Mouse (Mus musculus): ENCODE measurements around the gene Bcas3. TPM values are rescaled to one million over a fixed set of nuclear protein-coding genes. Genes with fewer than 3 reads are reported as not detected.
"Not testable (repeated sequence)": the region's sequence is repeated elsewhere in the genome, so short reads cannot be mapped to it uniquely, and the experiment has no call there.

Gene Bcas3
- total RNA-seq, 2 experiments from 2014 or later = 40.9 to 45.4 TPM

DNA sequence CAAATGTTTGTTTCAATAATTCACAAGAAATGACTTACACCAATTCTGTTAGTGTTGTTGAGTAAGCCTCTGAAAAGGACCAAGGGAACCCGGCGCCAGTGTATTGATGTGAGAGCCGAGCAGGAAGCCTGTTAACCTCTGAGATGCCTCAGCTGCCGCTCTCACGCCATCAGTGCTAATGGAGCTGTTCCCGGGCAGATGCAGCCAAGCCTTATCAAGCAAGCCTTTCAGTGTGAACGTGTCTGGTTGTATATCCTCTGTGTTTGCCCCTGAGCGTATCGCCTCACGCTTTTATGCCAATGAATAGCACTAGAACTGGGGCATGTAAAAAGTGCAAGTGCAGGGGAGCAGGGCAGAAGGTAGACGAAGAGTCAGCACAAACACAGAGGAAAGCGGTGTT lies 121.4 kb downstream of the Bcas3 start:
- no peak for DNase-seq (ENCODE audit: low spot score in 2 of 2)

DNA sequence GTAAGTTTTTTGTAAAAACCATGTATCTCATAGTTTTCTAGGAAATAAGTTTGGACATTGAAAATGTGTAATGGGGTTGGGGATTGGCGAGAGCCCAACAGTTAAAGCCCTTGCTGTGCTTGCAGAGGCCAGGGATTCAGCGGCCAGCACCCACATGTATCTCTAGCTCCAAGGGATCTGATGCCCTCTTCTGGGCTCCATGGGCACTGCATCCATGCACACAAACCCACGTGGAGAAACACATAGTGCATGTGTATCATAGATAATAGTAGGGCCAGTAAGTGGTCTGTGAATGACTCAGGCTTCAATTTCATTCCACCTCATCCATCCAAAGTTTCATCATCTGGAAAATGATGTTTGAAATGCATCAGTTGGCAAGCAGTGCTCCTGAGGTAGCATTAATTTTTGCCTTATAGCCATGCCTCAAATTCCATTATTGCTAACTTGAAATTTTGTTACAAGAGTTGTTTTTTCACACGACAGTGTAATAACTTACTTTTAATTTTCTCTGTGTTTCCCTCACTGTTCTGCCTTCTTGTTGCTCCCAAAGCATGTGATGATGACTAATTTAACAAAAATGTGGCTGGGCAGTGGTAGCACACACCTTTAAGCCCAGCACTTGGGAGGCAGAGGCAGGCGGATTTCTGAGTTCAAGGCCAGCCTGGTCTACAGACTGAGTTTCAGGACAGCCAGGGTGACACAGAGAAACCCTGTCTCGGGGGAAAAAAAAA lies 129.9 kb downstream of the Bcas3 start:
- DNase-seq (ENCODE audit: low spot score in 2 of 2) = peak in 1 of 2 experiments; percentile 30

DNA sequence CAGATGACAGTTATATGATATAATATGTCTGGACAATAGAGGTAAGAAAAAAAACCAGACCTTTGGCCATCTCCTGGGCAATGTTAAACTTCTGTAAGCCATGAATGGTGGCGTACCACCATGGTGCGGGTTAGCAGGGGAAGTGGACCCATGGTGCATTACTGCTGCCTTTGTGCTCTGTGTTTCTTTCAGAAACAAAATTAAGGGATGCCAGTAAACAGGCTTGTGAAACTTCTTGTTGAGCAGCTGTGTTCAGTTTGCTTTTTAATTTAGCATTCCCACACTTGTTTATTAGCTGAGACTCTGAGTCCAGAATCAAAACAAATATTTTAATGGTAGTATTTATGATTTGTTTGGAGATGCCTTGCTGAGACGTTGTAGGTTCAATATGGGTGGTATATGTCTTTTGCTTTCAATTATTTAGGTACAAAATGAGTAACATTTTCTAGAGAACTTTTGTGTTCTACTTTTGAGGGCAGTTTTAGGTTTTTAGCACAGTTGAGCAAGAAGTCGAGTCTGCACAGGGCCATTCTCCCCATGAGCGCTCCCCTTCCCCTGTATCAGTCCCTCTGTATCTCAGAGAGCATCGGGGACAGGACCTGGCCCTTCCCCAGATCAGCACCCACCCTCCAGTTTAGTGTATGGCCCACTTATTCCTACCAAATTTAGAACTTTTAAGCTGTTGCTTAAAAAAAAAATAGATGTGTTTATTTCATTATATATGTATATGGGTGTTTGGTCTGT lies 132.4 kb downstream of the Bcas3 start:
- no peak for DNase-seq (ENCODE audit: low spot score in 2 of 2)

GRCm38 (mm10) chr11:85487501-85487900 lies 134.5 kb downstream of the Bcas3 start:
- DNase-seq (ENCODE audit: low spot score in 2 of 2) = no peak

GRCm38 (mm10) chr11:85492231-85492630 lies 139.3 kb downstream of the Bcas3 start:
- DNase-seq (ENCODE audit: low spot score in 2 of 2) = peak; percentile 4 to 32

DNA sequence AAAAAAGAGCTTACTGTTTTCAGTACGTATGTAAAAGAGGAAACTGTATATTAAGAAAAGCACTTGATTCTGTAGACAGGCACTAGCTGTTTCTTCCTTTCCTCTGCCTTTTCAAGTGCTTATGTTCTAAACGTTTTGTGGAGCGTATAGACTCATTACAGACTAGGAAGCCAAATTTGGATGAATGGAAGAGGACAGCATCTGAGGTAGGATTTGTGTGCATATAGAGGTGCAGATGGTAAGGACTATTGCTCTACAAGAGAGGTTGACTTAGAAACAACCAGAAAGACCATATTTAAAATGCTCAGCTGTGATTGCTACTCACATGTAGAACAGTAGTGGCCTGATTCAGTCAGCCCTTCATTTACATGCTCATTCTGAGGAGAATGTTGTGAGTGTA lies 139.7 kb downstream of the Bcas3 start:
- DNase-seq (ENCODE audit: low spot score in 2 of 2) = no peak

DNA sequence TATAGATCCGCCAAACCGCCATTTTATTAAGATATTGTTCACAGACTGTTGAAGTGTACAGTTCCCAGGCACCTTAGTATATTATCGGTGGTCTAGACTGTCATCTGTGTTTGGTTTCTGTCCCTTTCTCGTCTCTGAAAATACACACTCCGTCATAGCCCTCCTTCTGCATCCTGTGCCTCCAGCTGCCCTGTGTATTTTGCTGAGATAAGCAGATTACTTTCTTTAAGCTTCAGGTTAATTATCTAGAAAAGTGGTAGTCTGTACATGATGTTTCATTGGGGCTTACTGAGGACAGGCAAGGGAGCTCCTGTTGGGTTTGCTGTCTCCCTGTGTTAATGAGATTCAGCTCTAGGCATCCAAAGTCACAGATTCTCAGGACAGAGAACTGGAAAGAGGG lies 146.6 kb downstream of the Bcas3 start:
- no peak for DNase-seq (ENCODE audit: low spot score in 2 of 2)

- no peak for DNase-seq (ENCODE audit: low spot score in 2 of 2)
Measured at GRCm38 (mm10) chr11:85502031-85502430, 149.1 kb downstream of the Bcas3 start.

DNA sequence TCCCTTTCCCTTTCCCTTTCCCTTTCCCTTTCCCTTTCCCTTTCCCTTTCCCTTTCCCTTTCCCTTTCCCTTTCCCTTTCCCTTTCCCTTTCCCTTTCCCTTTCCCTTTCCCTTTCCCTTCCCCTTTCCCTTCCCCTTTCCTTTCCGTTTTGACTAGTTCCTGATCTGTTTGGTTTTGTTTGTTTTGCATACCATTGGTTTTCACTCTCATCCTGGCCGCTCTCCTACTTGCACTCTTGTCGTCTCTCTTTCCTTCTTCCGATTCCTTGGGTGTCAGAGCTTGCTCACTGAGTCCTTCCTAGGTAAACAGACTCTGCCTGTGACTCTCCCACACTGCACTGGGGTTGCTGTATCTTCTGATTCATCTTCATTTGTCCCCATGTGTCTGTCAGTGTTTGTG lies 151.8 kb downstream of the Bcas3 start:
- not testable (repeated sequence) for DNase-seq (ENCODE audit: low spot score in 2 of 2)

DNA sequence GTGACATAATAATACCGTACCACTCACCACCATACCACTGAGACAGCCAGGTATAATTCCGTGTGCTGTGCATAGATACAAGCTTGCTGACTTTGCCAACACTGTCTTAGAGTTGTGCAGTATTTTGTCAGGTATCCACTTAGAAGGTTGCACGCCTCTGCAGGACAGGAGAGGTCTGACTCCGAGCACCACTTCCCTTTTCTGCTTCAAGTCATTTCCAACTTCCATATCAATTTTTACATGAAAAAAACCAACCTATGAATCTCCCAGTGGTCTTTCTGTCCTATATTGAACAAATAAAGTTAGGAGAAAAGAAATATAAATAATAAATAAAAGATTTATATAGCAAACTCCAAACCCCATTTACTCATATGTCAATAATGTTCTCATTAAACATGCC lies 152.8 kb downstream of the Bcas3 start:
- no peak for DNase-seq (ENCODE audit: low spot score in 2 of 2)

DNA sequence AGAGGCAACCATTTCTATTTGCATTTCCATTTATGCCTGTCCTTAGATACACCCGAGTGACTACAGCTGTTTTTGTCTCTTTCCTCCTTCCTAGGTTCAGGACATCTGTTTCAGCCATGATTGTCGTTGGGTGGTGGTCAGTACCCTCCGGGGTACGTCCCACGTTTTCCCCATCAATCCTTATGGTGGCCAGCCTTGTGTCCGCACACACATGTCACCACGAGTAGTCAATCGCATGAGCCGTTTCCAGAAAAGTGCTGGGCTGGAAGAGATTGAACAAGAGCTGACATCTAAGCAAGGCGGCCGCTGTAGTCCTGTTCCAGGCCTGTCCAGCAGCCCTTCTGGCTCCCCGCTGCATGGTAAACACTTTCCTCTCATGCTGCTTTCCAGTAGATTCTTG lies 156.4 kb downstream of the Bcas3 start:
- DNase-seq (ENCODE audit: low spot score in 2 of 2) = no peak

- no peak for DNase-seq (ENCODE audit: low spot score in 2 of 2)
Measured at GRCm38 (mm10) chr11:85511270-85511904, 158.4 kb downstream of the Bcas3 start.

GRCm38 (mm10) chr11:85516724-85517123 lies 163.8 kb downstream of the Bcas3 start:
- DNase-seq (ENCODE audit: low spot score in 2 of 2) = no peak

GRCm38 (mm10) chr11:85518025-85518756 lies 165.2 kb downstream of the Bcas3 start:
- DNase-seq (ENCODE audit: low spot score in 2 of 2) = no peak

DNA sequence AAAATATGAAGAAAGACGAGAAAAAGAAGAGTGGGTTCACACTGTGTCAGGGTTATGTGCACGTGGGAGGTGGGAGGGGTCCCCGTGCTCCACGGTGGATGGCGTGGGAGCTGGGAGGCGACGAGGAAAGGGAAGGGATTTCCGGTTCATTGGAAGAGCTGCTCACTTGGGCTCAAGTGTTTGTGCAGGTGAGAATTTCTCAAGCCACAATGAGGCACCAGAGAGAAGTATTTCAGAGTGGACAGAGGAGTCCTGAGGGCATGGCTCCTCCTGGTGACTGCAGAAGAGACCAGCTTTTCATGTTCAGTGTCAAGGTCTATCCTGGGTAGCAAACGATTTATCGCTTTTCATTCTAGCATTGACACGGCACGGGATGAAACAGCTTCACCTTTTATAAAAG lies 167.3 kb downstream of the Bcas3 start:
- DNase-seq (ENCODE audit: low spot score in 2 of 2) = no peak

- DNase-seq (ENCODE audit: low spot score in 2 of 2) = peak in 1 of 2 experiments; percentile 25
Measured at GRCm38 (mm10) chr11:85520996-85521395, 168.0 kb downstream of the Bcas3 start.

- DNase-seq (ENCODE audit: low spot score in 2 of 2) = no peak
Measured at GRCm38 (mm10) chr11:85523646-85524045, 170.7 kb downstream of the Bcas3 start.

GRCm38 (mm10) chr11:85524186-85524585 lies 171.2 kb downstream of the Bcas3 start:
- peak; percentile 68 to 73 for DNase-seq (ENCODE audit: low spot score in 2 of 2)

GRCm38 (mm10) chr11:85524841-85525500 lies 172.0 kb downstream of the Bcas3 start:
- no peak for DNase-seq (ENCODE audit: low spot score in 2 of 2)

GRCm38 (mm10) chr11:85525501-85525885 lies 172.5 kb downstream of the Bcas3 start:
- no peak for DNase-seq (ENCODE audit: low spot score in 2 of 2)
